Mouse (Mus musculus): ENCODE measurements at regions not wholly inside any gene's neighbourhood (a gene's known extent, or its start where the extent isn't known, plus 50 kb on each side); places are given as distances from the start of the nearest gene placed in this dataset.
A peak's percentile ranks its signal among the peaks of the same experiment; 100 is the strongest.

GRCm38 (mm10) chr15:11459306-11459705, 59.8 kb upstream of the Tars start:
- Histone ChIP-seq H3K36me3 (ENCODE audit: insufficient read depth, low read length) (no peaks in the 10 kb centered on the region), H3K27me3 (replicated peaks; ENCODE audit: insufficient read depth, low read length) (no peaks in the 10 kb centered on the region), H3K27ac (ENCODE audit: low read length) (no peak overlapping the region), H3K4me2 (replicated peaks; ENCODE audit: low read depth, low read length) (no peak overlapping the region), H3K9ac (replicated peaks; ENCODE audit: low read depth) (no peak overlapping the region), H3K4me3 (ENCODE audit: low read depth, low read length) (no peak overlapping the region), H3K4me1 (ENCODE audit: insufficient read depth, low read depth, low read length) (0 out of 2 replicates have a peak, but pooled peaks cover 2% of the 10 kb centered on the region), H3K9me3 (ENCODE audit: low read length) (no peaks in the 10 kb centered on the region)
- 87% methylated on average over 2 of the region's 2 CpGs for WGBS
- DNase-seq (ENCODE audit: low spot score) (no peak), ATAC-seq (no peak)
- no peak for TF ChIP-seq CTCF (IDR thresholded peaks at IDR 0.05)
- no peak for TF ChIP-seq EP300 (IDR thresholded peaks at IDR 0.05)

GRCm38 (mm10) chr15:11457278-11457677, 57.8 kb upstream of the Tars start:
- DNase-seq (ENCODE audit: low spot score) = no peak
- H3K9me3 ChIP-seq (ENCODE audit: low read length) = no peaks in the 10 kb centered on the region
- no peak for ATAC-seq
- H3K27ac ChIP-seq (ENCODE audit: low read length) = no peak overlapping the region
- WGBS = 70% methylated on average over 8 of the region's 8 CpGs
- H3K9ac ChIP-seq (replicated peaks; ENCODE audit: low read depth) = no peak overlapping the region
- 0 out of 2 replicates have a peak, but pooled peaks cover 2% of the 10 kb centered on the region for H3K4me1 ChIP-seq (ENCODE audit: insufficient read depth, low read depth, low read length)
- no peaks in the 10 kb centered on the region for H3K36me3 ChIP-seq (ENCODE audit: insufficient read depth, low read length)
- H3K4me2 ChIP-seq (replicated peaks; ENCODE audit: low read depth, low read length) = no peak overlapping the region
- H3K27me3 ChIP-seq (replicated peaks; ENCODE audit: insufficient read depth, low read length) = no peaks in the 10 kb centered on the region
- no peak for TF ChIP-seq EP300 (IDR thresholded peaks at IDR 0.05)
- no peak for TF ChIP-seq CTCF (IDR thresholded peaks at IDR 0.05)
- H3K4me3 ChIP-seq (ENCODE audit: low read depth, low read length) = no peak overlapping the region

GRCm38 (mm10) chr15:11455982-11456381, 56.5 kb upstream of the Tars start:
- Histone ChIP-seq H3K27me3 (replicated peaks; ENCODE audit: insufficient read depth, low read length) (no peaks in the 10 kb centered on the region), H3K4me2 (replicated peaks; ENCODE audit: low read depth, low read length) (no peak overlapping the region), H3K36me3 (ENCODE audit: insufficient read depth, low read length) (no peaks in the 10 kb centered on the region), H3K9me3 (ENCODE audit: low read length) (no peaks in the 10 kb centered on the region), H3K4me3 (ENCODE audit: low read depth, low read length) (no peak overlapping the region), H3K9ac (replicated peaks; ENCODE audit: low read depth) (no peak overlapping the region), H3K27ac (ENCODE audit: low read length) (no peak overlapping the region), H3K4me1 (ENCODE audit: insufficient read depth, low read depth, low read length) (0 out of 2 replicates have a peak, but pooled peaks cover 2% of the 10 kb centered on the region)
- WGBS = 68% methylated on average over 6 of the region's 6 CpGs
- no peak for ATAC-seq
- no peak for DNase-seq (ENCODE audit: low spot score)
- TF ChIP-seq CTCF (IDR thresholded peaks at IDR 0.05) = no peak
- TF ChIP-seq EP300 (IDR thresholded peaks at IDR 0.05) = no peak

- Histone ChIP-seq H3K4me1 (ENCODE audit: insufficient read depth, low read depth, low read length) (0 out of 2 replicates have a peak, but pooled peaks cover 2% of the 10 kb centered on the region), H3K4me2 (replicated peaks; ENCODE audit: low read depth, low read length) (no peak overlapping the region), H3K9me3 (ENCODE audit: low read length) (no peaks in the 10 kb centered on the region), H3K36me3 (ENCODE audit: insufficient read depth, low read length) (no peaks in the 10 kb centered on the region), H3K27ac (ENCODE audit: low read length) (no peak overlapping the region), H3K4me3 (ENCODE audit: low read depth, low read length) (no peak overlapping the region), H3K9ac (replicated peaks; ENCODE audit: low read depth) (no peak overlapping the region), H3K27me3 (replicated peaks; ENCODE audit: insufficient read depth, low read length) (no peaks in the 10 kb centered on the region)
- TF ChIP-seq CTCF (IDR thresholded peaks at IDR 0.05) = no peak
- TF ChIP-seq EP300 (IDR thresholded peaks at IDR 0.05) = no peak
- DNase-seq (ENCODE audit: low spot score) (peak; percentile 52), ATAC-seq (peak; percentile 37)
- WGBS = 54% methylated on average over 11 of the region's 11 CpGs
Observed at GRCm38 (mm10) chr15:11455366-11455785, 55.9 kb upstream of the Tars start.

- H3K9me3 ChIP-seq (ENCODE audit: low read length) = no peaks in the 10 kb centered on the region
- no peak overlapping the region for H3K9ac ChIP-seq (replicated peaks; ENCODE audit: low read depth)
- TF ChIP-seq CTCF (IDR thresholded peaks at IDR 0.05) (no peak), EP300 (IDR thresholded peaks at IDR 0.05) (no peak)
- no peaks in the 10 kb centered on the region for H3K27me3 ChIP-seq (replicated peaks; ENCODE audit: insufficient read depth, low read length)
- no peak overlapping the region for H3K4me3 ChIP-seq (ENCODE audit: low read depth, low read length)
- no peak for DNase-seq (ENCODE audit: low spot score)
- no peaks in the 10 kb centered on the region for H3K36me3 ChIP-seq (ENCODE audit: insufficient read depth, low read length)
- H3K27ac ChIP-seq (ENCODE audit: low read length) = no peak overlapping the region
- 0 out of 2 replicates have a peak, but pooled peaks cover 2% of the 10 kb centered on the region for H3K4me1 ChIP-seq (ENCODE audit: insufficient read depth, low read depth, low read length)
- 92% methylated on average over 1 of the region's 1 CpGs for WGBS
- ATAC-seq = no peak
- no peak overlapping the region for H3K4me2 ChIP-seq (replicated peaks; ENCODE audit: low read depth, low read length)
Observed at GRCm38 (mm10) chr15:11453997-11454396, 54.5 kb upstream of the Tars start.

- TF ChIP-seq CTCF (IDR thresholded peaks at IDR 0.05) (no peak), EP300 (IDR thresholded peaks at IDR 0.05) (no peak)
Observed at GRCm38 (mm10) chr15:11451635-11452034, 52.2 kb upstream of the Tars start.

More at GRCm38 (mm10) chr15:11451635-11452034, 52.2 kb upstream of the Tars start:
- Histone ChIP-seq H3K4me3 (ENCODE audit: low read depth, low read length) (no peak overlapping the region), H3K9me3 (ENCODE audit: low read length) (no peaks in the 10 kb centered on the region), H3K27me3 (replicated peaks; ENCODE audit: insufficient read depth, low read length) (no peaks in the 10 kb centered on the region), H3K36me3 (ENCODE audit: insufficient read depth, low read length) (no peaks in the 10 kb centered on the region), H3K27ac (ENCODE audit: low read length) (no peak overlapping the region), H3K4me2 (replicated peaks; ENCODE audit: low read depth, low read length) (no peak overlapping the region), H3K9ac (replicated peaks; ENCODE audit: low read depth) (no peak overlapping the region), H3K4me1 (ENCODE audit: insufficient read depth, low read depth, low read length) (0 out of 2 replicates have a peak, but pooled peaks cover 2% of the 10 kb centered on the region)
- DNase-seq (ENCODE audit: low spot score) = no peak
- WGBS = 39% methylated on average over 1 of the region's 1 CpGs
- no peak for ATAC-seq
